Mouse (Mus musculus) liver, embryonic 12.5 days (tissue): ENCODE results near the gene Rsl24d1. TPM values are rescaled to one million over a fixed set of nuclear protein-coding genes. Genes with fewer than 3 reads are reported as not detected.

ENCODE experiments used
- ATAC-seq: fragments of 200-750 bp; cut with Nextera tagmentation; 2 replicates; pipeline ENCODE4 v1.8.0; 2017; ENCODE audit warnings: moderate number of reproducible peaks, mild to moderate bottlenecking, moderate library complexity
- H3K27ac ChIP-seq: fragments of 300-500 bp; sonication (generic); 2 replicates; pipeline ENCODE4 v1.5.1; 2016; ENCODE audit warnings: mild to moderate bottlenecking
- H3K27me3 ChIP-seq: fragments of 300-500 bp; sonication (generic); replicated peaks from 2 replicates; pipeline ENCODE4 v1.6.1; 2016; ENCODE audit warnings: mild to moderate bottlenecking, moderate library complexity
- H3K36me3 ChIP-seq: fragments of 300-500 bp; sonication (generic); 2 replicates; pipeline ENCODE4 v1.6.1; 2016; ENCODE audit warnings: mild to moderate bottlenecking, moderate library complexity
- H3K4me1 ChIP-seq: fragments of 300-500 bp; sonication (generic); 2 replicates; pipeline ENCODE4 v1.6.1; 2016
- H3K4me2 ChIP-seq: fragments of 300-500 bp; sonication (generic); 2 replicates; pipeline ENCODE4 v1.6.1; 2016; ENCODE audit warnings: mild to moderate bottlenecking, moderate library complexity
- H3K4me3 ChIP-seq: fragments of 300-500 bp; sonication (generic); 2 replicates; pipeline ENCODE4 v1.5.1; 2016; ENCODE audit warnings: mild to moderate bottlenecking, moderate library complexity
- H3K9ac ChIP-seq: fragments of 300-500 bp; sonication (generic); 2 replicates; pipeline ENCODE4 v1.6.1; 2016; ENCODE audit warnings: mild to moderate bottlenecking, moderate library complexity
- H3K9me3 ChIP-seq: fragments of 300-500 bp; sonication (generic); replicated peaks from 2 replicates; pipeline ENCODE4 v1.6.1; 2016; ENCODE audit warnings: mild to moderate bottlenecking, moderate library complexity
- WGBS: fragments of 180-500 bp; shearing (Covaris S2); methylation state at CpG from one replicate; pipeline ENCODE4 v1.1.7; 2016; ENCODE audit not compliant: insufficient replicate concordance; 5-methylcytosine and 5-hydroxymethylcytosine counted together
- polyA plus RNA-seq: library from polyadenylated mRNA; unstranded; fragments of >200 nt; fragmentation: Nextera tagmentation; extraction: Ambion mirVana; gene quantifications from 2 replicates; pipeline ENCODE4 v1.2.1, GENCODE M21; 2016

Gene Rsl24d1
- polyA plus RNA-seq, 1 experiment from 2014 or later, result 93.7 TPM

- Histone ChIP-seq H3K36me3 (no peaks in the 10 kb centered on the region), H3K27me3 (no peaks in the 10 kb centered on the region), H3K4me3 (no peak overlapping the region), H3K27ac (no peak overlapping the region), H3K9me3 (no peaks in the 10 kb centered on the region), H3K4me1 (peaks cover 11% of the 10 kb centered on the region), H3K9ac (no peak overlapping the region), H3K4me2 (no peak overlapping the region)
- no peak for ATAC-seq
- WGBS, result 56% methylated on average over 6 of the region's 6 CpGs
Observed at GRCm38 (mm10) chr9:73083956-73084355, 29.3 kb upstream of the Rsl24d1 start.

GRCm38 (mm10) chr9:73085845-73086244 is 27.4 kb upstream of the Rsl24d1 start:
- Histone ChIP-seq H3K4me2 (no peak overlapping the region), H3K9ac (no peak overlapping the region), H3K4me1 (peaks cover 11% of the 10 kb centered on the region), H3K36me3 (no peaks in the 10 kb centered on the region), H3K4me3 (no peak overlapping the region), H3K27me3 (no peaks in the 10 kb centered on the region), H3K27ac (no peak overlapping the region), H3K9me3 (no peaks in the 10 kb centered on the region)
- ATAC-seq, result no peak
- 18% methylated on average over 6 of the region's 6 CpGs for WGBS

GRCm38 (mm10) chr9:73087121-73087520 is 26.1 kb upstream of the Rsl24d1 start:
- no peaks in the 10 kb centered on the region for H3K27me3 ChIP-seq
- no peaks in the 10 kb centered on the region for H3K36me3 ChIP-seq
- H3K9me3 ChIP-seq, result no peaks in the 10 kb centered on the region
- no peak overlapping the region for H3K9ac ChIP-seq
- H3K4me2 ChIP-seq, result no peak overlapping the region
- 48% methylated on average over 8 of the region's 8 CpGs for WGBS
- H3K27ac ChIP-seq, result no peak overlapping the region
- no peak overlapping the region for H3K4me3 ChIP-seq
- H3K4me1 ChIP-seq, result peaks cover 11% of the 10 kb centered on the region
- no peak for ATAC-seq

- peaks cover 11% of the 10 kb centered on the region for H3K4me1 ChIP-seq
- H3K9ac ChIP-seq, result no peak overlapping the region
- no peaks in the 10 kb centered on the region for H3K27me3 ChIP-seq
- no peaks in the 10 kb centered on the region for H3K36me3 ChIP-seq
- H3K4me3 ChIP-seq, result no peak overlapping the region
- H3K4me2 ChIP-seq, result no peak overlapping the region
- ATAC-seq, result no peak
- no peak overlapping the region for H3K27ac ChIP-seq
- H3K9me3 ChIP-seq, result no peaks in the 10 kb centered on the region
- WGBS, result 45% methylated on average over 5 of the region's 5 CpGs
Observed at GRCm38 (mm10) chr9:73087581-73087980, 25.6 kb upstream of the Rsl24d1 start.

GRCm38 (mm10) chr9:73089222-73089920 is 23.9 kb upstream of the Rsl24d1 start:
- Histone ChIP-seq H3K36me3 (no peaks in the 10 kb centered on the region), H3K4me2 (no peak overlapping the region), H3K4me1 (peaks cover 11% of the 10 kb centered on the region), H3K9me3 (no peaks in the 10 kb centered on the region), H3K27me3 (0 out of 2 replicates have a peak, but pooled peaks cover under 1% of the 10 kb centered on the region), H3K4me3 (no peak overlapping the region), H3K9ac (no peak overlapping the region), H3K27ac (0 out of 2 replicates have a peak overlapping the region, but pooled peaks have one; percentile 40)
- no peak for ATAC-seq
- 41% methylated on average over 16 of the region's 16 CpGs for WGBS

- Histone ChIP-seq H3K36me3 (no peaks in the 10 kb centered on the region), H3K27ac (0 out of 2 replicates have a peak overlapping the region, but pooled peaks have one; percentile 40), H3K4me3 (no peak overlapping the region), H3K9ac (no peak overlapping the region), H3K9me3 (no peaks in the 10 kb centered on the region), H3K27me3 (peaks cover 3% of the 10 kb centered on the region; the same call in 1 of the 2 replicates), H3K4me2 (no peak overlapping the region), H3K4me1 (peaks cover 8% of the 10 kb centered on the region)
- no peak for ATAC-seq
- 79% methylated on average over 10 of the region's 10 CpGs for WGBS
Observed at GRCm38 (mm10) chr9:73090121-73090520, 23.1 kb upstream of the Rsl24d1 start.

- 0% methylated on average over 1 of the region's 1 CpGs for WGBS
- Histone ChIP-seq H3K4me1 (no peaks in the 10 kb centered on the region), H3K27ac (no peak overlapping the region), H3K4me3 (no peak overlapping the region), H3K4me2 (no peak overlapping the region), H3K9ac (no peak overlapping the region), H3K27me3 (peaks cover 3% of the 10 kb centered on the region; the same call in 1 of the 2 replicates), H3K9me3 (no peaks in the 10 kb centered on the region), H3K36me3 (no peaks in the 10 kb centered on the region)
- no peak for ATAC-seq
Observed at GRCm38 (mm10) chr9:73091747-73092146, 21.5 kb upstream of the Rsl24d1 start.

GRCm38 (mm10) chr9:73094580-73094979 is 18.6 kb upstream of the Rsl24d1 start:
- Histone ChIP-seq H3K36me3 (no peaks in the 10 kb centered on the region), H3K4me3 (no peak overlapping the region), H3K9me3 (no peaks in the 10 kb centered on the region), H3K9ac (no peak overlapping the region), H3K27ac (no peak overlapping the region), H3K4me1 (no peaks in the 10 kb centered on the region), H3K4me2 (no peak overlapping the region), H3K27me3 (peaks cover 3% of the 10 kb centered on the region; the same call in 1 of the 2 replicates)
- no peak for ATAC-seq
- WGBS, result 68% methylated on average over 17 of the region's 17 CpGs

- Histone ChIP-seq H3K9me3 (no peaks in the 10 kb centered on the region), H3K4me1 (peaks cover 1% of the 10 kb centered on the region; the same call in 1 of the 2 replicates), H3K4me2 (no peak overlapping the region), H3K4me3 (no peak overlapping the region), H3K9ac (no peak overlapping the region), H3K36me3 (no peaks in the 10 kb centered on the region), H3K27ac (no peak overlapping the region), H3K27me3 (peaks cover 18% of the 10 kb centered on the region)
- 59% methylated on average over 2 of the region's 2 CpGs for WGBS
- ATAC-seq, result no peak
Observed at GRCm38 (mm10) chr9:73097898-73098297, 15.3 kb upstream of the Rsl24d1 start.

GRCm38 (mm10) chr9:73101536-73101935 is 11.7 kb upstream of the Rsl24d1 start, which contains the start of gene Khdc3:
Gene Khdc3, plus strand, starts transcription at chr9:73101836.
- H3K27me3 ChIP-seq, result peaks cover 45% of the 10 kb centered on the region
- WGBS, result 64% methylated on average over 5 of the region's 5 CpGs
- H3K9me3 ChIP-seq, result no peaks in the 10 kb centered on the region

GRCm38 (mm10) chr9:73102181-73102580 is 11.0 kb upstream of the Rsl24d1 start, which contains the start of gene Gm20509:
Gene Gm20509, plus strand, starts transcription at chr9:73102470.
- H3K36me3 ChIP-seq, result no peaks in the 10 kb centered on the region
- peak within 1 kb of the TSS; percentile 29; the same call in 1 of the 2 replicates for H3K9ac ChIP-seq
- H3K4me3 ChIP-seq, result peak within 1 kb of the TSS; percentile 45
- H3K4me2 ChIP-seq, result peak within 1 kb of the TSS; percentile 74
- no peak within 1 kb of the TSS for H3K27ac ChIP-seq
- H3K4me1 ChIP-seq, result peaks cover 11% of the 10 kb centered on the region
- H3K27me3 ChIP-seq, result peaks cover 48% of the 10 kb centered on the region
- no peaks in the 10 kb centered on the region for H3K9me3 ChIP-seq
- ATAC-seq, result no peak
- 78% methylated on average over 4 of the region's 4 CpGs for WGBS

More at GRCm38 (mm10) chr9:73101536-73101935, 11.7 kb upstream of the Rsl24d1 start, which contains the start of gene Khdc3:
- no peak within 1 kb of the TSS for H3K4me3 ChIP-seq
- ATAC-seq, result no peak
- H3K4me2 ChIP-seq, result no peak within 1 kb of the TSS
- H3K27ac ChIP-seq, result no peak within 1 kb of the TSS
- peaks cover 11% of the 10 kb centered on the region for H3K4me1 ChIP-seq
- H3K36me3 ChIP-seq, result no peaks in the 10 kb centered on the region
- no peak within 1 kb of the TSS for H3K9ac ChIP-seq

- Histone ChIP-seq H3K9ac (peak overlapping the region; percentile 29; the same call in 1 of the 2 replicates), H3K9me3 (no peaks in the 10 kb centered on the region), H3K4me3 (peak overlapping the region; percentile 45), H3K27me3 (peaks cover 48% of the 10 kb centered on the region), H3K4me1 (peaks cover 11% of the 10 kb centered on the region), H3K27ac (no peak overlapping the region), H3K36me3 (no peaks in the 10 kb centered on the region), H3K4me2 (peak overlapping the region; percentile 74)
- ATAC-seq, result peak; percentile 24; the same call in 1 of the 2 replicates
- 7% methylated on average over 60 of the region's 60 CpGs for WGBS
Observed at GRCm38 (mm10) chr9:73103159-73103879, 9.9 kb upstream of the Rsl24d1 start.
